ENCODE assay signal across 27 mouse cellular contexts in genomic region chr4:139930885-139931284, GRCm38 (mm10). TPM values are rescaled to one million over a fixed set of nuclear protein-coding genes. Genes with fewer than 3 reads are reported as not detected.
DNase-seq lines count a peak whose midpoint lies in the region; ATAC-seq and TF ChIP-seq lines count a peak whose summit lies in the region.
"Had no signal": no experiment of that assay in that cellular context is flagged by ENCODE, and none has a peak within 500 bp of the region (broad histone marks: within the 10 kb centered on the region; RNA-seq: fewer than 3 reads in every experiment).

No protein-coding gene starts in this region.

- H3K4me1 ChIP-seq in liver, adult 2 months (ENCODE audit: control insufficient read depth, insufficient read depth, low read length) = no peaks in the 10 kb centered on the region
- H3K4me1 ChIP-seq in neural tube, embryonic 14.5 days (ENCODE audit: control insufficient read depth, insufficient read depth, low read length) = peaks cover 8% of the 10 kb centered on the region; the same call in 1 of the 2 replicates
- H3K4me1 ChIP-seq in neural tube, embryonic 15.5 days = peaks cover 27% of the 10 kb centered on the region
- peaks cover 45% of the 10 kb centered on the region for H3K4me1 ChIP-seq in forebrain, embryonic 15.5 days

- H3K4me2 ChIP-seq in neural tube, embryonic 14.5 days (ENCODE audit: low read depth, low read length) = no peak overlapping the region
- H3K4me2 ChIP-seq in neural tube, embryonic 15.5 days = no peak overlapping the region
- H3K4me2 ChIP-seq in forebrain, embryonic 15.5 days (replicated peaks) = no peak overlapping the region
- H3K4me2 ChIP-seq: heart, embryonic 12.5 days; liver, embryonic 11.5 days had no signal

- no peaks in the 10 kb centered on the region for H3K9me3 ChIP-seq in neural tube, embryonic 14.5 days (ENCODE audit: control insufficient read depth, low read length)
- H3K9me3 ChIP-seq in neural tube, embryonic 15.5 days (replicated peaks) = no peaks in the 10 kb centered on the region
- H3K9me3 ChIP-seq in forebrain, embryonic 15.5 days = no peaks in the 10 kb centered on the region
- H3K9me3 ChIP-seq: heart, embryonic 12.5 days; midbrain, embryonic 15.5 days; neural tube, embryonic 12.5 days had no signal

- H3K4me3 ChIP-seq in liver, adult 2 months (ENCODE audit: insufficient read depth, low read depth, low read length) = no peak overlapping the region
- H3K4me3 ChIP-seq in neural tube, embryonic 14.5 days (ENCODE audit: low read depth, low read length) = no peak overlapping the region
- no peak overlapping the region for H3K4me3 ChIP-seq in neural tube, embryonic 15.5 days (replicated peaks)
- H3K4me3 ChIP-seq in forebrain, embryonic 15.5 days = no peak overlapping the region
- H3K4me3 ChIP-seq: gastrocnemius, adult 2 months; heart, embryonic 12.5 days; midbrain, embryonic 15.5 days; neural tube, embryonic 12.5 days had no signal

- no peak overlapping the region for H3K9ac ChIP-seq in liver, adult 2 months (ENCODE audit: low read depth, low read length)
- no peak overlapping the region for H3K9ac ChIP-seq in neural tube, embryonic 14.5 days (replicated peaks; ENCODE audit: low read depth, low read length)
- no peak overlapping the region for H3K9ac ChIP-seq in neural tube, embryonic 15.5 days (replicated peaks)
- no peak overlapping the region for H3K9ac ChIP-seq in forebrain, embryonic 15.5 days (replicated peaks)
- H3K9ac ChIP-seq: heart, embryonic 12.5 days; midbrain, embryonic 15.5 days; neural tube, embryonic 12.5 days had no signal

- H3K27ac ChIP-seq in liver, adult 2 months (replicated peaks; ENCODE audit: insufficient read depth, low read depth, low read length) = no peak overlapping the region
- peak overlapping the region; percentile 44; the same call in 1 of the 2 replicates for H3K27ac ChIP-seq in neural tube, embryonic 14.5 days (ENCODE audit: low read depth, low read length)
- H3K27ac ChIP-seq in neural tube, embryonic 15.5 days (replicated peaks) = no peak overlapping the region
- H3K27ac ChIP-seq in forebrain, embryonic 15.5 days (replicated peaks) = peak overlapping the region; percentile 90
- H3K27ac ChIP-seq: gastrocnemius, adult 2 months; neural tube, embryonic 12.5 days had no signal

- H3K27me3 ChIP-seq in liver, adult 2 months (ENCODE audit: control insufficient read depth, insufficient read depth, low read length) = no peaks in the 10 kb centered on the region
- no peaks in the 10 kb centered on the region; the same call in 1 of the 2 replicates for H3K27me3 ChIP-seq in neural tube, embryonic 14.5 days (ENCODE audit: control insufficient read depth, insufficient read depth, low read length)
- no peaks in the 10 kb centered on the region for H3K27me3 ChIP-seq in neural tube, embryonic 15.5 days (replicated peaks)
- H3K27me3 ChIP-seq in forebrain, embryonic 15.5 days = no peaks in the 10 kb centered on the region; the same call in 1 of the 2 replicates
- H3K27me3 ChIP-seq: CH12.LX; midbrain, embryonic 15.5 days; neural tube, embryonic 12.5 days had no signal

- WGBS in liver, adult 2 months = 11% methylated on average over 7 of the region's 7 CpGs
- WGBS in neural tube, embryonic 14.5 days = 53% methylated on average over 7 of the region's 7 CpGs
- 48% methylated on average over 7 of the region's 7 CpGs for WGBS in neural tube, embryonic 15.5 days
- 48% methylated on average over 7 of the region's 7 CpGs for WGBS in forebrain, embryonic 15.5 days

- H3K79me2 ChIP-seq in liver, adult 2 months (ENCODE audit: control insufficient read depth, insufficient read depth, low read length) = no peaks in the 10 kb centered on the region

- no peaks in the 10 kb centered on the region for H3K36me3 ChIP-seq in liver, adult 2 months (ENCODE audit: control insufficient read depth, insufficient read depth, low read length)
- H3K36me3 ChIP-seq in neural tube, embryonic 14.5 days (ENCODE audit: control insufficient read depth, insufficient read depth, low read length) = no peaks in the 10 kb centered on the region
- no peaks in the 10 kb centered on the region for H3K36me3 ChIP-seq in neural tube, embryonic 15.5 days
- H3K36me3 ChIP-seq in forebrain, embryonic 15.5 days = no peaks in the 10 kb centered on the region
- H3K36me3 ChIP-seq: heart, embryonic 12.5 days; midbrain, embryonic 15.5 days; neural tube, embryonic 12.5 days had no signal

- TF ChIP-seq CTCF in liver, adult 2 months (IDR thresholded peaks at IDR 0.05; ENCODE audit: low read depth, low read length) = no peak

- intact Hi-C loops in heart, postnatal 14 days (cut with DNase I) = no loop called here

- DNase-seq in liver, adult 2 months (ENCODE audit: extremely low read depth, low read depth, low spot score) = peak; percentile 20
- no peak for DNase-seq in liver
- DNase-seq in heart, postnatal 14 days = no peak
- DNase-seq in cerebellum, adult 9-10 months = no peak
- DNase-seq: adrenal gland, adult 8-10 months; B cell, adult 2 months; cerebellum, adult 8-10 months; cerebellum, postnatal 36 days; gastrocnemius, adult 2 months; gastrocnemius, postnatal 36 days; heart, adult 18-20 months; kidney, adult 11 months; kidney, postnatal 25 days; lung, adult 18-20 months; lung, postnatal 10 days; spleen, adult 18-20 months; thymus, postnatal 14 days had no signal

- no peak for TF ChIP-seq POLR2A in liver, adult 2 months (IDR thresholded peaks at IDR 0.05; ENCODE audit: extremely low read depth, insufficient read depth, low read length)

- ATAC-seq in neural tube, embryonic 14.5 days (ENCODE audit: low read depth) = no peak
- no peak for ATAC-seq in neural tube, embryonic 15.5 days (ENCODE audit: low FRiP score)
- no peak for ATAC-seq in forebrain, embryonic 15.5 days (replicated peaks)
- ATAC-seq: inflammation-experienced regulatory T-cells, adult 6 months; midbrain, embryonic 15.5 days had no signal

RNA-seq across cellular contexts. Expression of gene Klhdc7a, which starts 36.9 kb away (rescaled TPM):
- 5.2 and 6.8 TPM in 2 replicates for total RNA-seq in liver, adult 2 months (2014; rRNA removed)
- 4.4 and 7.8 TPM in 2 replicates for polyA plus RNA-seq in liver, adult 2 months (2012; rRNA removed)
- 0.03 and 0.23 TPM in 2 replicates for polyA plus RNA-seq in neural tube, embryonic 14.5 days (2014; fragmentation: Nextera tagmentation; extraction: Ambion mirVana)
- polyA plus RNA-seq in neural tube, embryonic 15.5 days (2015; fragmentation: Nextera tagmentation; extraction: Ambion mirVana) = 0.08 and 0.80 TPM in 2 replicates
- polyA plus RNA-seq in forebrain, embryonic 15.5 days (2015; fragmentation: Nextera tagmentation; extraction: Ambion mirVana) = 0.28 and 0.33 TPM in 2 replicates
- total RNA-seq in heart, postnatal 14 days (2021) = 1 to 10 TPM in 1 of 2 experiments, under 1 TPM in 1; 0.54 to 1.3 TPM
- total RNA-seq: CH12.LX; hematopoietic stem cell, adult 5-6 weeks had no signal
- polyA plus RNA-seq: neural tube, embryonic 12.5 days had no signal

Comparison
In these comparisons a context has a peak if more than half of its experiments do, and no peak if none do; other contexts are left out.
1. H3K27ac ChIP-seq: peak in neural tube, embryonic 14.5 days (single experiment) and forebrain, embryonic 15.5 days (single experiment); none in liver, adult 2 months (single experiment) and neural tube, embryonic 15.5 days (single experiment).